Mouse (Mus musculus) yolk sac, embryonic 10.5 days (tissue): Measurements from ENCODE around the gene Rnf20.
A peak's percentile ranks its signal among the peaks of the same experiment; 100 is the strongest.

Source experiments
- DNase-seq: peaks from one replicate; pipeline ENCODE4 v3.0.0-alpha.2; 2017; ENCODE audit warnings: low spot score

Rnf20 gene

DNA sequence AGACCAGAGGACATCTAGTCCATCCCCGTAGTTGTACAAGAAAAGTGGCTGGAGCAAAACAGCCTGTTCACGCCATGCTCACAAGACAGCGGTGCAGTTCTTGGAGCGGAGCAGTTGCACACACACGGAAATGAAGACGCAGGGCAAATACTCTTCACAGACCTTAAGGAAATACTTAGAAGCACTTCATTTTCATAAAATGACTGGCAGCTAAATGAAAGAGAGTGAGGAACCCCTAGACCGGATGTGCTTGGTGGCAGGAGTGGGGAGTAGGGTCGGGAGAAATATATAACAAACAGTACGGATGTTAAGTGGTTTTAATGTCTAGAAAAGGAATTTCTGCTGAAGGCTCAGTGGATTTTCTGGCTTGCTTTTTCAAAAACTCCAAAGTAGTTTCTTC, 29.9 kb downstream of the Rnf20 start:
- DNase-seq, result no peak

DNA sequence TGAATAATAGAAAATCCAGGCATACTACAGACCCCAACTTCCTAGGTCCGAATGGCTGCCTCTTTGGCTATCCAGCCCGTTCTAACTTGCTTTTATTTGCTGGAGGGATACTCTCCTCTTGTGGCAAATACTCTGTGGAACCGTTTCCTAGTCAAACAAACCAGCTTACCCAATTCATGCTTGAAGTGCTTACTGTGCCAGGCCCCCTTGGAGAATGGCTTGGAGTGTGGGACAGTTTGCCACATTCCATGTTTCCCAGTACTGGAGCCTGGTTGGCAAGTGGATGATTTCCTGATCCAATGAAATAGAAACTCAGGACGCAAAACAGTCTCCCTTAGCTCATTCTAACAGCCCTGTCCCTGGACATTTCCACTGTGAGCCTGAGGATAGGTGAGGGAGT, 30.4 kb downstream of the Rnf20 start:
- DNase-seq, result no peak

- DNase-seq, result no peak
Measured at GRCm38 (mm10) chr4:49664850-49665249, 33.0 kb downstream of the Rnf20 start.

- DNase-seq, result no peak
Measured at GRCm38 (mm10) chr4:49676071-49676470, 44.3 kb downstream of the Rnf20 start.

DNA sequence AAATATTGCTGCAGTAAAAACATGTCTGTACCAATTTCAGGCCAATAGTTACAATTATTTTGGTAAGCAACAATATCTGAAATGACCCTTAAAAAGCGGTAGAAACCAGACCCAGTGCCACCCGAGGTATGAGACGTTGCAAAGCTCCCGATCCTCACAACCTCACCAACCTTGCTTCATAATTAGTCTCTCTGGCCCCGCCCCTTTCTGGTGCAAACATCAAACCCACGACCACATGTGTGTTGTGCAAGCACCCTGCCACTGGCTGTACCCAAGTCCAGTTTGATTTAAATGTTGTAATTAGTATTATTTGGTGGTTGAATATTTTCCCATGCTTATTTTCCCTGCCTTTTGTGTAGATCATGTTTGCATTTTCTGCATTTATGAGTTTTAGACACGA, 45.0 kb downstream of the Rnf20 start:
- DNase-seq, result no peak

DNA sequence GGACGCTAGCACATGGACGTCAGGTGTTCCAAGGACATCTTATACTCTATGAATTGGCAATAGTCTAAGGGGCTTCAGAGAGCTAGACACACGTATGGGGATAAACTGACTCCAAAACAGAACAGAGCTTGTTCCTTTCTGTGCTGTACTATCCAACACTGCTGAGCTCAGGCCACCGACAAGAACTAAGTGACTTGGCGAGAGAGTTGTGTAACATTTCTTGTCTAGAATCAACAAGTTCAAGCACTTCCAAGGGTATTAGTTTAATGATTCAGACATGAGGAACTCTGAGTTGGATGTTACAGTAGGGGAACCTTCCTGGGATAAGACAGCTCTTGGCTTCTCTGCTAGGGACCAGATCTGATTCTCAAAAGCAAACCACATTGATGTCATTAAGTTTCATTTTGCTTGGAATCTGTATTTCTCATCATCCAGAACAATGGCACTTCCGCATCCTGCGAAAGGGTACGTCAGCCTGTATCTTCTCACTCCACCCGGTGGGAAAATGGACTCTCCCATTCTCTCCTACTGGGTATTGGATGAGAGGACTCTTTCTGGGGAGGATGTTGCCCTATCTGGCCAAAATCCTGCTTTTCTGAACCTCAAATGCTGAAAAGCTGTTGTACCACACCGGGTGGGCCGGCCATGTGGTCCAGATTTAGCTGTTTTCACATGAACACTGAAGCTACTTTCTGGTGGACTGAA, 48.5 kb downstream of the Rnf20 start:
- no peak for DNase-seq

DNA sequence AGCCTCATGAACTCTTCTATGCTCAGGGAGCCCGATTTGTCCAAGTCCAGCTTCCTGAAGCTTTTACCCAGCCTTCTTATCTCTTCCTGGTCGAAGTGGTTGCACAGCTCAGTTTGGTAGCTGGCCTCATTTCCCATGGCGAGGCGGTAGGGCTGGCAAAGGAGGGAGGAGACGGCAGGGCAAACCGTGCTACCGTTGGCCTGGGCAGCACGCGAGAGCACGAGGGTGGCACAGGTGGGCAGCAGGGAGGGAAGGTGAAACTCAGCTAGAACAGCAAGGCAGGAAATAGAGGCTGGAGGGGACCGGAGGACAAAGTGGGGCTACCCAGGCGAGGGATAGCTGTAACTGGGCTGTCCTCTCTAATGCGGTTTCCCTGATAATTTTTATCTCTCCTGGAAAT, 50.0 kb downstream of the Rnf20 start, which contains the start of gene Ppp3r2:
Ppp3r2 (minus strand) TSS at position 213 of the 400 bp plus-strand sequence.
- no peak for DNase-seq

GRCm38 (mm10) chr4:49688594-49689288, 56.9 kb downstream of the Rnf20 start:
- peak; percentile 28 for DNase-seq

GRCm38 (mm10) chr4:49691405-49692194, 59.8 kb downstream of the Rnf20 start:
- no peak for DNase-seq
